Mouse (Mus musculus): ENCODE data around the gene Slc30a2. TPM values are rescaled to one million over a fixed set of nuclear protein-coding genes. Genes with fewer than 3 reads are reported as not detected.
"Not testable (repeated sequence)": the region's sequence is repeated elsewhere in the genome, so short reads cannot be mapped to it uniquely, and the experiment has no call there.

Gene Slc30a2
- polyA plus RNA-seq (2014; fragmentation: Nextera tagmentation; extraction: Ambion mirVana), result 0.09 and 0.11 TPM in 2 replicates

DNA sequence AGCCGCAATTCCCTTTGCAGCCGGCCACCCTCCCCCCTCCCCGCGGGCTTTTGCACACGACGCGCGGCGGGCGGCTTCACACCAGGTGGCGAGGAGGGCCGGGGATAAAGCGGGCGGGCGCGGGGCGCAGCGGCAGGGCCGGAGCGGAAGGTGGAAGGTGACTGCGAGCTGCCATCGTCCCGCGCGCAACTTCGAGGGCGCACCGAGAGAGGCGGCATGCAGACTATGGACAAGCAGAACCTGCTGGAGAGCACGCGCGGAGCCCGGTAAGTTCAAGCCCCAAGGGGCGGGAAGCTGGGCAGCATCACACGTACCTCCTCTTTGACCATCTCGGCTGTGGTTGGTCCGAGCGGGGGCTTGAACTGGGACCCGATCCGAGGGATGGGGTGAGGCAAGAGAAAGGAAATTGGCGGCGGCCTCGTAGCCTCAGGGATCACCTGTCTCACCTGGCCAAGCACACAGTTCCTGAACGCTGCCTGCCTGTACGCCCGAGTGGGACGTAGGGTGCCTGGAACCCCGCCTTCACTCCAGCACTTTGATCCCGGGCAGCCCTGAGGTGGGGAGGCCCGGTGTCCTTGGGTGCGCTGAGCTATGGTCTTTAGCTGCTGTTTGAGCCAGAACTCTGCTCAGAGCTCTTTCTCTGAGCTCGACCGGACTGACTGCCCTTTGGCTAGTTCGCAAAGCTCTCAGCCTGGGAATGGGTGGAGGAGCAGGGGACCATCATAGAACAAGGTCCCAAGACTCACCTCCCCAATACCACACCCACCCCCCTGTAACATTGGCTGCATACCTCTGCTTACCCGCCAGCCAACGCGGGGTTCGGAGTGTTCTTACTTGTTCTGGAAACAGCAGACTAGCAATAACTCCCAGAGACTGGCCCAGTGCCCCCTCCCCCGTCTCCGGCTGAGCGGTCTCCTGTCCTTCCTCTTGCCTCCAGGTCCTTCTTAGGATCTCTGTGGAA lies at the start of gene Slc30a2:
Gene Slc30a2, plus strand, starts transcription at position 111 of the 961 bp plus-strand sequence.
- Histone ChIP-seq H3K9me3 (ENCODE audit: control insufficient read depth, low read length) (no peaks in the 10 kb centered on the region), H3K27ac (ENCODE audit: low read depth, low read length) (no peak within 1 kb of the TSS), H3K4me3 (ENCODE audit: low read length) (peak within 1 kb of the TSS; percentile 33), H3K9ac (ENCODE audit: low read depth, low read length) (peak within 1 kb of the TSS; percentile 44; the same call in 1 of the 2 replicates), H3K4me1 (ENCODE audit: control insufficient read depth, insufficient read depth, low read length) (peaks cover 9% of the 10 kb centered on the region), H3K4me2 (replicated peaks; ENCODE audit: low read depth, low read length) (peak within 1 kb of the TSS; percentile 45), H3K36me3 (ENCODE audit: control insufficient read depth, insufficient read depth, low read length) (no peaks in the 10 kb centered on the region), H3K27me3 (ENCODE audit: control insufficient read depth, insufficient read depth, low read length) (peaks cover 33% of the 10 kb centered on the region)
- WGBS, result 2% methylated on average over 61 of the region's 61 CpGs
- ATAC-seq (ENCODE audit: low FRiP score, low TSS enrichment), result no peak

GRCm38 (mm10) chr4:134293692-134294163 lies 49.3 kb upstream of the Slc30a2 start:
- peaks cover 4% of the 10 kb centered on the region for H3K4me1 ChIP-seq (ENCODE audit: control insufficient read depth, insufficient read depth, low read length)
- no peak for ATAC-seq (ENCODE audit: low FRiP score, low TSS enrichment)
- no peak overlapping the region for H3K27ac ChIP-seq (ENCODE audit: low read depth, low read length)
- H3K9ac ChIP-seq (ENCODE audit: low read depth, low read length), result no peak overlapping the region
- H3K36me3 ChIP-seq (ENCODE audit: control insufficient read depth, insufficient read depth, low read length), result no peaks in the 10 kb centered on the region
- H3K4me2 ChIP-seq (replicated peaks; ENCODE audit: low read depth, low read length), result no peak overlapping the region
- H3K9me3 ChIP-seq (ENCODE audit: control insufficient read depth, low read length), result 0 out of 2 replicates have a peak, but pooled peaks cover 3% of the 10 kb centered on the region
- no peak overlapping the region for H3K4me3 ChIP-seq (ENCODE audit: low read length)
- WGBS, result 59% methylated on average over 9 of the region's 9 CpGs
- H3K27me3 ChIP-seq (ENCODE audit: control insufficient read depth, insufficient read depth, low read length), result peaks cover 12% of the 10 kb centered on the region

GRCm38 (mm10) chr4:134296096-134296495 lies 46.9 kb upstream of the Slc30a2 start:
- not testable (repeated sequence) for H3K9ac ChIP-seq (ENCODE audit: low read depth, low read length); H3K36me3 ChIP-seq (ENCODE audit: control insufficient read depth, insufficient read depth, low read length); H3K4me3 ChIP-seq (ENCODE audit: low read length); H3K4me2 ChIP-seq (replicated peaks; ENCODE audit: low read depth, low read length); H3K27ac ChIP-seq (ENCODE audit: low read depth, low read length); H3K4me1 ChIP-seq (ENCODE audit: control insufficient read depth, insufficient read depth, low read length); H3K9me3 ChIP-seq (ENCODE audit: control insufficient read depth, low read length); ATAC-seq (ENCODE audit: low FRiP score, low TSS enrichment)
- 81% methylated on average over 4 of the region's 4 CpGs for WGBS
- H3K27me3 ChIP-seq (ENCODE audit: control insufficient read depth, insufficient read depth, low read length), result peaks cover 12% of the 10 kb centered on the region

GRCm38 (mm10) chr4:134296523-134296922 lies 46.5 kb upstream of the Slc30a2 start:
- no peak overlapping the region for H3K27ac ChIP-seq (ENCODE audit: low read depth, low read length)
- 91% methylated on average over 4 of the region's 4 CpGs for WGBS
- H3K4me3 ChIP-seq (ENCODE audit: low read length), result no peak overlapping the region
- no peak overlapping the region for H3K4me2 ChIP-seq (replicated peaks; ENCODE audit: low read depth, low read length)
- H3K27me3 ChIP-seq (ENCODE audit: control insufficient read depth, insufficient read depth, low read length), result peaks cover 12% of the 10 kb centered on the region
- H3K4me1 ChIP-seq (ENCODE audit: control insufficient read depth, insufficient read depth, low read length), result no peaks in the 10 kb centered on the region
- no peak overlapping the region for H3K9ac ChIP-seq (ENCODE audit: low read depth, low read length)
- no peak for ATAC-seq (ENCODE audit: low FRiP score, low TSS enrichment)
- H3K36me3 ChIP-seq (ENCODE audit: control insufficient read depth, insufficient read depth, low read length), result no peaks in the 10 kb centered on the region
- 0 out of 2 replicates have a peak, but pooled peaks cover 3% of the 10 kb centered on the region for H3K9me3 ChIP-seq (ENCODE audit: control insufficient read depth, low read length)

- Histone ChIP-seq H3K9me3 (ENCODE audit: control insufficient read depth, low read length) (0 out of 2 replicates have a peak, but pooled peaks cover 3% of the 10 kb centered on the region), H3K4me3 (ENCODE audit: low read length) (no peak overlapping the region), H3K36me3 (ENCODE audit: control insufficient read depth, insufficient read depth, low read length) (no peaks in the 10 kb centered on the region), H3K4me2 (replicated peaks; ENCODE audit: low read depth, low read length) (no peak overlapping the region), H3K27ac (ENCODE audit: low read depth, low read length) (no peak overlapping the region), H3K27me3 (ENCODE audit: control insufficient read depth, insufficient read depth, low read length) (peaks cover 12% of the 10 kb centered on the region), H3K4me1 (ENCODE audit: control insufficient read depth, insufficient read depth, low read length) (no peaks in the 10 kb centered on the region), H3K9ac (ENCODE audit: low read depth, low read length) (no peak overlapping the region)
- ATAC-seq (ENCODE audit: low FRiP score, low TSS enrichment), result no peak
- WGBS, result 86% methylated on average over 8 of the region's 8 CpGs
Observed at GRCm38 (mm10) chr4:134297369-134297768, 45.6 kb upstream of the Slc30a2 start.

DNA sequence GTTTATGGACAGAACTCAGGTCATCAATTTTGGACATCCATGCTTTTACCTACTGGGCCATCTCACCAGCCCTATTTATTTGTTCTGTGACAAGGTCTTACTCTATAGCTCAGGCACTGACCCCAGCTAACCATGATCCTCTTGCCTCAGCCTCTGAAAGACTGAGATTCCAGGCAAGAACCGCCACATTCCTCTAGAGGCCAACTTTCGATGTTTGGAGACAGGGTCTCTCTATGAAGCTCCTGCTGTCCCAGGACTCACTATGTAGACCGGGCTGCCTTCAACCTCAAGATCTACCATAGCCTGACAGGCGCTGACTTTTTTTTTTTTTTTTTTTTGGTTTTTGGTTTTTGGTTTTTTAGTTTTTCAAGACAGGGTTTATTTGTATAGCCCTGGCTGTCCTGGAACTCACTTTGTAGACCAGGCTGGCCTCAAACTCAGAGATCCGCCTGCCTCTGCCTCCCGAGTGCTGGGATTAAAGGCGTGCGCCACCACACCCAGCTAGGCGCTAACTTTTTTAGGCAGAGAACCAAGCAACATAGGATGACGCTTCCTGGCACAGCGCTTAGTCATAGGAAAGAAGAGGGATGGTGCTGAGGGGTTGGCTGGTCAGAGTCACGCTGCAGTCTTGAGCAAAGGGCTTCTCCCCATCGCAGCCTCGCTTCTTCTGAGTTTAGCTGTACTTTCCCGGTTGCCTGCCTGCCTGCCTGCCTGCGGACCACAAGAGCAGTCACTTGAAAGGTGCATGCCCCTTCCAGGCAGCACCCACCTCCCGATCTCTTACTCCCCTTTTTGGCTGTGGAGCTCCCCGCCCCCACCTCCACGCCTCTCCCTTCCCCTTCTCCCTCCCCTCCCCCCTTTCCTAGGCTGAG lies 44.1 kb upstream of the Slc30a2 start:
- Histone ChIP-seq H3K9ac (ENCODE audit: low read depth, low read length) (no peak overlapping the region), H3K27ac (ENCODE audit: low read depth, low read length) (no peak overlapping the region), H3K4me1 (ENCODE audit: control insufficient read depth, insufficient read depth, low read length) (no peaks in the 10 kb centered on the region), H3K27me3 (ENCODE audit: control insufficient read depth, insufficient read depth, low read length) (peaks cover 3% of the 10 kb centered on the region; the same call in 1 of the 2 replicates), H3K9me3 (ENCODE audit: control insufficient read depth, low read length) (peaks cover 3% of the 10 kb centered on the region; the same call in 1 of the 2 replicates), H3K36me3 (ENCODE audit: control insufficient read depth, insufficient read depth, low read length) (no peaks in the 10 kb centered on the region), H3K4me3 (ENCODE audit: low read length) (no peak overlapping the region), H3K4me2 (replicated peaks; ENCODE audit: low read depth, low read length) (no peak overlapping the region)
- no peak for ATAC-seq (ENCODE audit: low FRiP score, low TSS enrichment)
- 78% methylated on average over 19 of the region's 19 CpGs for WGBS

GRCm38 (mm10) chr4:134299498-134299810 lies 43.5 kb upstream of the Slc30a2 start:
- no peak overlapping the region for H3K9ac ChIP-seq (ENCODE audit: low read depth, low read length)
- 59% methylated on average over 4 of the region's 4 CpGs for WGBS

GRCm38 (mm10) chr4:134300316-134300715 lies 42.7 kb upstream of the Slc30a2 start:
- 70% methylated on average over 9 of the region's 9 CpGs for WGBS
- no peak overlapping the region for H3K4me3 ChIP-seq (ENCODE audit: low read length)
- ATAC-seq (ENCODE audit: low FRiP score, low TSS enrichment), result no peak
- H3K27me3 ChIP-seq (ENCODE audit: control insufficient read depth, insufficient read depth, low read length), result no peaks in the 10 kb centered on the region
- H3K9me3 ChIP-seq (ENCODE audit: control insufficient read depth, low read length), result peaks cover 3% of the 10 kb centered on the region; the same call in 1 of the 2 replicates
- H3K4me1 ChIP-seq (ENCODE audit: control insufficient read depth, insufficient read depth, low read length), result no peaks in the 10 kb centered on the region
- no peak overlapping the region for H3K4me2 ChIP-seq (replicated peaks; ENCODE audit: low read depth, low read length)
- H3K9ac ChIP-seq (ENCODE audit: low read depth, low read length), result no peak overlapping the region
- H3K36me3 ChIP-seq (ENCODE audit: control insufficient read depth, insufficient read depth, low read length), result no peaks in the 10 kb centered on the region
- no peak overlapping the region for H3K27ac ChIP-seq (ENCODE audit: low read depth, low read length)

More at GRCm38 (mm10) chr4:134299498-134299810, 43.5 kb upstream of the Slc30a2 start:
- H3K36me3 ChIP-seq (ENCODE audit: control insufficient read depth, insufficient read depth, low read length), result no peaks in the 10 kb centered on the region
- H3K27me3 ChIP-seq (ENCODE audit: control insufficient read depth, insufficient read depth, low read length), result no peaks in the 10 kb centered on the region
- no peak overlapping the region for H3K4me2 ChIP-seq (replicated peaks; ENCODE audit: low read depth, low read length)
- no peak overlapping the region for H3K4me3 ChIP-seq (ENCODE audit: low read length)
- no peak for ATAC-seq (ENCODE audit: low FRiP score, low TSS enrichment)
- H3K4me1 ChIP-seq (ENCODE audit: control insufficient read depth, insufficient read depth, low read length), result no peaks in the 10 kb centered on the region
- peaks cover 3% of the 10 kb centered on the region; the same call in 1 of the 2 replicates for H3K9me3 ChIP-seq (ENCODE audit: control insufficient read depth, low read length)
- no peak overlapping the region for H3K27ac ChIP-seq (ENCODE audit: low read depth, low read length)
